20 mouse cellular contexts compared by ENCODE assay signal in genomic region chr9:95566931-95567330, GRCm38 (mm10). TPM values are rescaled to one million over a fixed set of nuclear protein-coding genes. Genes with fewer than 3 reads are reported as not detected.
A peak's percentile ranks its signal among the peaks of the same experiment; 100 is the strongest.
DNase-seq lines count a peak whose midpoint lies in the region; ATAC-seq lines count a peak whose summit lies in the region.
"Had no signal": no experiment of that assay in that cellular context is flagged by ENCODE, and none has a peak within 500 bp of the region (broad histone marks: within the 10 kb centered on the region; RNA-seq: fewer than 3 reads in every experiment).

No protein-coding gene starts in this region.

- H3K9me3 ChIP-seq in midbrain, embryonic 16.5 days (replicated peaks; ENCODE audit: control insufficient read depth, low read length, poor library complexity, severe bottlenecking), result no peaks in the 10 kb centered on the region
- no peaks in the 10 kb centered on the region for H3K9me3 ChIP-seq in midbrain, embryonic 10.5 days (replicated peaks)
- H3K9me3 ChIP-seq: embryonic facial prominence, embryonic 13.5 days; G1E; heart, embryonic 10.5 days; hindbrain, embryonic 15.5 days; limb, embryonic 12.5 days had no signal

- no peak overlapping the region for H3K9ac ChIP-seq in midbrain, embryonic 16.5 days (ENCODE audit: low read depth, low read length)
- H3K9ac ChIP-seq: embryonic facial prominence, embryonic 13.5 days; hindbrain, embryonic 15.5 days; limb, embryonic 12.5 days had no signal

- WGBS in midbrain, embryonic 16.5 days, result 50% methylated on average over 5 of the region's 5 CpGs
- 65% methylated on average over 5 of the region's 5 CpGs for WGBS in midbrain, embryonic 10.5 days

- H3K4me1 ChIP-seq in midbrain, embryonic 16.5 days (ENCODE audit: control insufficient read depth, insufficient read depth, low read length), result peaks cover 18% of the 10 kb centered on the region
- peaks cover 4% of the 10 kb centered on the region; the same call in 1 of the 2 replicates for H3K4me1 ChIP-seq in midbrain, embryonic 10.5 days
- H3K4me1 ChIP-seq: embryonic facial prominence, embryonic 13.5 days; limb, embryonic 12.5 days had no signal

- no peaks in the 10 kb centered on the region for H3K27me3 ChIP-seq in midbrain, embryonic 16.5 days (ENCODE audit: control insufficient read depth, insufficient read depth, low read depth, low read length)
- H3K27me3 ChIP-seq in midbrain, embryonic 10.5 days (ENCODE audit: low read depth, poor library complexity, severe bottlenecking), result peaks cover 38% of the 10 kb centered on the region
- H3K27me3 ChIP-seq: hindbrain, embryonic 15.5 days had no signal

- DNase-seq in heart, adult 11 months, result peak; percentile 86
- no peak for DNase-seq in heart, postnatal 14 days
- DNase-seq in midbrain, embryonic 10.5 days (ENCODE audit: low spot score), result no peak
- peak; percentile 55 for DNase-seq in cerebellum, adult 9-10 months
- DNase-seq in lung, postnatal 36 days, result no peak
- no peak for DNase-seq in layer of hippocampus, postnatal 10 days (ENCODE audit: low spot score in 2 of 2)
- DNase-seq: adrenal gland, adult 8-10 months; gastrocnemius, postnatal 25 days; heart, postnatal 10 days; kidney, adult 11 months; kidney, postnatal 10 days; lung, postnatal 14 days; thymus, adult 18-20 months had no signal

- no peak overlapping the region for H3K4me3 ChIP-seq in midbrain, embryonic 16.5 days (ENCODE audit: low read depth, low read length)
- no peak overlapping the region for H3K4me3 ChIP-seq in midbrain, embryonic 10.5 days
- H3K4me3 ChIP-seq: embryonic facial prominence, embryonic 13.5 days; heart, embryonic 10.5 days; hindbrain, embryonic 15.5 days; left cerebral cortex, adult 2 months; limb, embryonic 12.5 days had no signal

- H3K27ac ChIP-seq in midbrain, embryonic 16.5 days (ENCODE audit: low read length), result no peak overlapping the region
- no peak overlapping the region for H3K27ac ChIP-seq in midbrain, embryonic 10.5 days (replicated peaks)
- H3K27ac ChIP-seq: embryonic facial prominence, embryonic 13.5 days; heart, embryonic 10.5 days; hindbrain, embryonic 15.5 days; left cerebral cortex, adult 2 months; limb, embryonic 12.5 days had no signal

- intact Hi-C loops in heart, postnatal 14 days (cut with DNase I), result no loop called here

- ATAC-seq in midbrain, embryonic 16.5 days, result peak; percentile 48; the same call in 1 of the 2 replicates

- no peaks in the 10 kb centered on the region for H3K36me3 ChIP-seq in midbrain, embryonic 16.5 days (ENCODE audit: control insufficient read depth, insufficient read depth, low read length)
- H3K36me3 ChIP-seq in midbrain, embryonic 10.5 days, result no peaks in the 10 kb centered on the region
- H3K36me3 ChIP-seq: embryonic facial prominence, embryonic 13.5 days; G1E; heart, embryonic 10.5 days; hindbrain, embryonic 15.5 days; limb, embryonic 12.5 days had no signal

- H3K4me2 ChIP-seq in midbrain, embryonic 16.5 days (ENCODE audit: low read length), result no peak overlapping the region
- H3K4me2 ChIP-seq: embryonic facial prominence, embryonic 13.5 days; hindbrain, embryonic 15.5 days; limb, embryonic 12.5 days had no signal

RNA-seq across cellular contexts. Expression of gene Paqr9, which starts 7.5 kb away (rescaled TPM):
- 10 to 100 TPM; 48.8 to 50.6 TPM for total RNA-seq in heart, postnatal 14 days (2021)
- 5.5 and 5.7 TPM in 2 replicates for polyA plus RNA-seq in midbrain, embryonic 16.5 days (2015; fragmentation: Nextera tagmentation; extraction: Ambion mirVana)
- polyA plus RNA-seq in midbrain, embryonic 10.5 days (2016; fragmentation: Nextera tagmentation; extraction: Ambion mirVana), result 0.17 and 0.19 TPM in 2 replicates
- 10 to 100 TPM; 42.6 to 47.8 TPM for total RNA-seq in layer of hippocampus, postnatal 10 days (2021)
- polyA plus RNA-seq: G1E had no signal

RNA-seq across cellular contexts. Expression of gene U2surp, which starts 55.1 kb away (rescaled TPM):
- total RNA-seq in heart, postnatal 14 days (2021), result 10 to 100 TPM; 34.2 to 39.0 TPM
- polyA plus RNA-seq in midbrain, embryonic 16.5 days (2015; fragmentation: Nextera tagmentation; extraction: Ambion mirVana), result 117 and 131 TPM in 2 replicates
- 134 and 139 TPM in 2 replicates for polyA plus RNA-seq in midbrain, embryonic 10.5 days (2016; fragmentation: Nextera tagmentation; extraction: Ambion mirVana)
- 10 to 100 TPM; 68.7 to 90.3 TPM for total RNA-seq in layer of hippocampus, postnatal 10 days (2021)

Comparison
In these comparisons a context has a peak if more than half of its experiments do, and no peak if none do; other contexts are left out.
1. DNase-seq: peak in heart, adult 11 months (single experiment) and cerebellum, adult 9-10 months (single experiment); none in heart, postnatal 14 days (0 of 2), midbrain, embryonic 10.5 days (single experiment), lung, postnatal 36 days (single experiment) and layer of hippocampus, postnatal 10 days (0 of 2).